Mouse (Mus musculus) R1 (cell line): ENCODE measurements around the gene Mamdc4.
"Not testable (repeated sequence)": the region's sequence is repeated elsewhere in the genome, so short reads cannot be mapped to it uniquely, and the experiment has no call there.

Experiments
- DNase-seq: peaks from one replicate; pipeline ENCODE4 v3.0.0-alpha.2; 2018; ENCODE audit warnings: low read depth, low spot score

Gene Mamdc4

GRCm38 (mm10) chr2:25560551-25560950 is 14.1 kb downstream of the Mamdc4 start:
- DNase-seq: no peak

- DNase-seq: no peak
Observed at GRCm38 (mm10) chr2:25558774-25559173, 15.9 kb downstream of the Mamdc4 start.

GRCm38 (mm10) chr2:25557964-25558360 is 16.7 kb downstream of the Mamdc4 start:
- no peak for DNase-seq

GRCm38 (mm10) chr2:25557221-25557963 is 17.3 kb downstream of the Mamdc4 start, which contains the start of gene Edf1:
Edf1 (plus strand) TSS chr2:25557847.
- DNase-seq: peak; percentile 89

- no peak for DNase-seq
Observed at GRCm38 (mm10) chr2:25556296-25556695, 18.3 kb downstream of the Mamdc4 start.

- not testable (repeated sequence) for DNase-seq
Observed at GRCm38 (mm10) chr2:25555479-25555878, 19.2 kb downstream of the Mamdc4 start.

GRCm38 (mm10) chr2:25553171-25553786 is 21.4 kb downstream of the Mamdc4 start:
- not testable (repeated sequence) for DNase-seq

GRCm38 (mm10) chr2:25551186-25551585 is 23.5 kb downstream of the Mamdc4 start:
- DNase-seq: peak; percentile 50

- DNase-seq: no peak
Observed at GRCm38 (mm10) chr2:25549021-25549991, 25.3 kb downstream of the Mamdc4 start.

GRCm38 (mm10) chr2:25546811-25547491 is 27.7 kb downstream of the Mamdc4 start, which contains the start of gene Traf2:
Traf2 (minus strand) TSS chr2:25546940.
- peak; percentile 99 for DNase-seq

GRCm38 (mm10) chr2:25545996-25546810 is 28.4 kb downstream of the Mamdc4 start:
- DNase-seq: peak; percentile 52

- DNase-seq: no peak
Observed at GRCm38 (mm10) chr2:25541644-25542367, 32.8 kb downstream of the Mamdc4 start.

GRCm38 (mm10) chr2:25540541-25540948 is 34.1 kb downstream of the Mamdc4 start:
- no peak for DNase-seq

- DNase-seq: no peak
Observed at GRCm38 (mm10) chr2:25536531-25536930, 38.1 kb downstream of the Mamdc4 start.

GRCm38 (mm10) chr2:25534866-25535182 is 39.8 kb downstream of the Mamdc4 start:
- DNase-seq: no peak

GRCm38 (mm10) chr2:25534178-25534865 is 40.3 kb downstream of the Mamdc4 start:
- no peak for DNase-seq

- no peak for DNase-seq
Observed at GRCm38 (mm10) chr2:25533707-25534106, 40.9 kb downstream of the Mamdc4 start.

- no peak for DNase-seq
Observed at GRCm38 (mm10) chr2:25526510-25527302, 47.9 kb downstream of the Mamdc4 start.
